Mouse (Mus musculus): ENCODE results near the gene Cstf1. TPM values are rescaled to one million over a fixed set of nuclear protein-coding genes. Genes with fewer than 3 reads are reported as not detected.
A peak's percentile ranks its signal among the peaks of the same experiment; 100 is the strongest.

Gene Cstf1
- polyA plus RNA-seq (2015; fragmentation: Nextera tagmentation; extraction: Ambion mirVana) = 34.9 and 38.8 TPM in 2 replicates

DNA sequence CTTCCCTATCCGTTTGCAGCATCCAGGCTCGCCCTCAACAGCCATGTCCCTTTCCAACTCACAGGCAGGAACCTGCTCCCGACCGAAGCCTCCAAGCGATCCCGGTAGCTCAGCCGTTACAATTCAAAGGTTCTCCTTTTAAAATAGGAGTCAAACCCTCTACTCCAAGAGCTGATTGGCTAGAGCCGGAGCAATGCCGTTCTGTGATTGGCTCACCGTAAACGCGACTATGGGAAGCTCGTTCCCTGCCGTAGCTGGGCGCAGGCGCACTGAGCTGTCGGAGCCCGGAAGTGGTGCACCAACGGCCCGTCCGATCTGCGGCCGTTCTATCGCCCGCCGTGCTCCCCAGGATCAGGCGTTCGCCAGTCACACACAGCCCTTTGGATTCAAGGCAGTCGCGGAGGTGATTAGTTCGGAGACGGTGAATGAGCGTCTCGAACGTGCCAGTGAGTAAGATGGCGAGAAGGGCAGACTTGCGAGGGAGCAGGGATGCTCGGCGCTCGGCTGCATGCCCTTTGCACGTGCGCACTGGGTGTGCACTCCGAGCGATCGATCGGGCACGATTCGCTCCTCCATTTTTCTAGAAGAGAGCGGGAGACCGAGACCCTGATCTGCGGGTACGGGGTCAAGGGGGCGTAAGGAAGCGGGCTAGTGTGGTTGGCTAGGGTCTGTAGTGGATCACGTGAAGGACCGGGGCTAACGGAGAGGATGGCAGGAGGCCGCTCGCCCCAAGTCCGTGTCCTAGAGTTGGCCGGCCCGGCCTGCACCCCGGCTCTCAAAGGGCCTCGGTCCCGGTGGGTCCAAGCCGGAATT, at the start of gene Cstf1, which contains the start of gene Aurka:
Gene Cstf1, plus strand, starts transcription at position 271 of the 813 bp plus-strand sequence.
Gene Aurka, minus strand, starts transcription at position 125 of the 813 bp plus-strand sequence.
- Histone ChIP-seq H3K27me3 (replicated peaks) (no peaks in the 10 kb centered on the region), H3K4me2 (peak within 1 kb of the TSS; percentile 73), H3K4me1 (peaks cover 25% of the 10 kb centered on the region; the same call in 1 of the 2 replicates), H3K9ac (peak within 1 kb of the TSS; percentile 94), H3K27ac (peak within 1 kb of the TSS; percentile 88), H3K36me3 (peaks cover 29% of the 10 kb centered on the region), H3K9me3 (no peaks in the 10 kb centered on the region), H3K4me3 (replicated peaks) (peak within 1 kb of the TSS; percentile 96)
- peak; percentile 97 for ATAC-seq (ENCODE audit: insufficient read depth, low FRiP score, low read depth)
- WGBS = under 1% methylated on average over 66 of the region's 66 CpGs

DNA sequence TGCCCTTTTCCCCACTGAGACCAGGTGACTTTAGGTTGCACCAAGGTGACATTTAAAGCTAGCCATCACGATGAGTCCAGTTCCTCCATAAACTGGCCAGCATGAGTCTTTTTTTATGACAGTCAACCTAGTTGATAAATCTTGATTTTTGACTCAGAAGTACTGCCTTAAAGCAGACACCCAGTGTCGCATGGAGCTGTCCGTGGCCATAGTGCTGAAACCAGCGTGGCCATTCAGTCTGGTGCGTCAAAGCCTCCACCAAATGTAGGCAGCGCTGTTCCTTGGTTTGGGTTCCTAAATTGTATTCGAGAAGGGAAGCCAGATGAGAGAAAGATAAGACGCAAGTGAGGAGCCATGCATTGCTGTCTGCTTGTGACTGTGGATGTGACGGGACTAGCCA, 49.6 kb upstream of the Cstf1 start:
- ATAC-seq (ENCODE audit: insufficient read depth, low FRiP score, low read depth) = no peak
- no peak overlapping the region for H3K9ac ChIP-seq
- H3K36me3 ChIP-seq = no peaks in the 10 kb centered on the region
- no peaks in the 10 kb centered on the region for H3K9me3 ChIP-seq
- whole genome bisulfite sequencing = 14% methylated on average over 9 of the region's 9 CpGs
- H3K4me2 ChIP-seq = no peak overlapping the region
- no peak overlapping the region for H3K27ac ChIP-seq
- H3K4me1 ChIP-seq = no peaks in the 10 kb centered on the region
- H3K4me3 ChIP-seq (replicated peaks) = no peak overlapping the region
- no peaks in the 10 kb centered on the region for H3K27me3 ChIP-seq (replicated peaks)

DNA sequence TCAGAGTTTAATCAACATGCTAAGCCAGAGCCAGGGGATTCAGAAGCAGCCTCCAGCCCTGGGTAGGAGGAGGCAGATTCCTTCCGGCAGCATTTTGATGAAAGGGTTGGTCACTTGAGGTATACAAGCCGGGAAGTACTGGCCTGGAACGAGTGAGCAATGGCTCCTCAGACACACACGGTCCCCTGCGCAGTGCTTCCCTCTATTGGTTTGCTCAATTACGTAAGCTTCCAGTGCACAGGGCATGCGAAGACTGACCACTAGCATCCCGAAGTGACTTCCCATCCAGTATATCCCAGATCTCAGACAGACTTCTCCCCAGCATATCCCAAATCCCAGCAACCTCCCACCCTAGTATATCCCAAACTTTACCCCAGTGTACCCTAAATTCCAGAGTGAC, 42.2 kb upstream of the Cstf1 start:
- Histone ChIP-seq H3K27me3 (replicated peaks) (no peaks in the 10 kb centered on the region), H3K9ac (no peak overlapping the region), H3K4me1 (no peaks in the 10 kb centered on the region), H3K36me3 (no peaks in the 10 kb centered on the region), H3K4me2 (no peak overlapping the region), H3K27ac (no peak overlapping the region), H3K4me3 (replicated peaks) (no peak overlapping the region), H3K9me3 (no peaks in the 10 kb centered on the region)
- 52% methylated on average over 8 of the region's 8 CpGs for WGBS
- ATAC-seq (ENCODE audit: insufficient read depth, low FRiP score, low read depth) = no peak

DNA sequence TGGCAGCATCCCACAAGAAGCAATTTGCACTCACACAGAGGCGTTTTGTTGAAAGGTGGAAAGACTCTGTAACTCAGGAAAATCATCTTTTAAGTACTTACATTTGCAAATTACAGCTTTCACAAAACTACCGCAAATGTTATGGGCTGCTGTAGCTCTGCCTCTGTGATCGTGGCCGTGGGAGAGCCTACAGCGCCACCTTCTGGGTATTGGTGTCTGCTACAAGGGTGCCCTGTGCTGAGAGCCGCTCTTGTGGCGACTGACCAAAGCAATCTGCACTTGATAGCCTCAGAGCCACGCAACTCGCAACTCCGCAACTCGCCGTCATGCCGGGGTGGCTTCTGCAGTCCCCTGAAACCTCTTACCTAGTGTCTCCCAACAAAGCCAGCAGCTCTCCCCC, 41.3 kb upstream of the Cstf1 start:
- WGBS = 6% methylated on average over 13 of the region's 13 CpGs
- Histone ChIP-seq H3K9me3 (no peaks in the 10 kb centered on the region), H3K4me2 (no peak overlapping the region)

DNA sequence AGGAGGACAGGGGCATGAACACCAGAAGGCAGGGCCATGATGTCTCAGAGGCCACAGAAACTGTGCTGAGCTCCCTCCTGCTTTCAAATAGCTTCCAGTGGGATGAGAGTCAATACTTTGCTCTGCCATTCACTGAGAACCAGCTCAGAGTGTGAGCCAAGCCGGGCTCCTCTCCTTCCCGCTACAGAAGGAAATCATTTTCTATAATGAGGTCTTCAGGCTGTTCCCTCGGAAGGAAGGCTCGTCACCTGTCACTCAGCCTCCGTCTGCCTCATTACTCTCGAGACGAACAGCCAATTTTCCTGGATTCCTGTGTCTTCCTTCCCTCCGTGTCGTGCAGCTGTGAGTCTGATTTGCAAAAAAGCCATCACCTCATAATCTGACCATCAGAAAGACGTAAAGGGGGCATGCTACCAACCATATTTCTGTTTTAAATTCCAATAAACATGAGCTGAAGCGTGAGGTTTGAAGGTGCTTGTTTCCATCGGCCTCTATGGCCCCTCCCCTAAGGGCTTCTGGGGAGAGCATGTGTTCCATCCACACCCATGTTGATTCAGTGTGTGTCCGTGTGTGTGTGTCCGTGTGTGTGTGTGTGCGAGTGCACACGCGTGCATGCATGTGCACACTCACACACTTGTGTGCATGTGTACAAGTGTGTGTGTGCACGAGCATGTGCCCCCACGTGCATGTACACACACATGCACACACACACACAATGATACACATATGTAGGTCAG, 32.1 kb upstream of the Cstf1 start:
- Histone ChIP-seq H3K9ac (no peak overlapping the region), H3K27me3 (replicated peaks) (no peaks in the 10 kb centered on the region), H3K9me3 (0 out of 2 replicates have a peak, but pooled peaks cover 4% of the 10 kb centered on the region), H3K4me3 (replicated peaks) (no peak overlapping the region), H3K4me1 (no peaks in the 10 kb centered on the region), H3K27ac (no peak overlapping the region), H3K4me2 (no peak overlapping the region), H3K36me3 (no peaks in the 10 kb centered on the region)
- 82% methylated on average over 19 of the region's 19 CpGs for WGBS
- ATAC-seq (ENCODE audit: insufficient read depth, low FRiP score, low read depth) = no peak

More for the DNA sequence above, 41.3 kb upstream of the Cstf1 start:
- ATAC-seq (ENCODE audit: insufficient read depth, low FRiP score, low read depth) = no peak
- Histone ChIP-seq H3K9ac (no peak overlapping the region), H3K36me3 (no peaks in the 10 kb centered on the region), H3K27ac (no peak overlapping the region), H3K4me3 (replicated peaks) (no peak overlapping the region), H3K27me3 (replicated peaks) (no peaks in the 10 kb centered on the region), H3K4me1 (no peaks in the 10 kb centered on the region)

DNA sequence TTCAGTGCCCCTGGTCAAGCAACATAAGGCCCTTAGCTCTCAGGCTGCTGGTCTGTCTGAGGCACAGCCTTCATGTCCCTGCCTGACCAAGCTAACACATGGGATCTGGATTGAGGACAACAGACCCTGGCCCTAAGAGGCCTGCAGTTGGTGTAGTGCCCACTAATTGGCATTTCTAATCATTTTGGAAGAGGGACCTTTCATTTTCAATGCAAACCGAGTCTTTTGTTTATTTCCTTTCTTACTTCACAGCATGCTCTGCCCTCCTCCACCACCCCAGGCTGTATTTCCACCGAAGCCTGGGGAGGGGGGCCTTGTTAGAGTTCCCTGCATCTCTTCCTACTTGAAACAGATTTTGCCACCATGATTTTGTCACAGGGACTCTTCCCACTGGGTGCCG, 29.5 kb upstream of the Cstf1 start:
- ATAC-seq (ENCODE audit: insufficient read depth, low FRiP score, low read depth) = no peak
- Histone ChIP-seq H3K4me1 (no peaks in the 10 kb centered on the region), H3K9ac (no peak overlapping the region), H3K4me3 (replicated peaks) (no peak overlapping the region), H3K9me3 (0 out of 2 replicates have a peak, but pooled peaks cover 5% of the 10 kb centered on the region), H3K27me3 (replicated peaks) (no peaks in the 10 kb centered on the region), H3K36me3 (no peaks in the 10 kb centered on the region), H3K27ac (no peak overlapping the region), H3K4me2 (no peak overlapping the region)
- WGBS = 62% methylated on average over 3 of the region's 3 CpGs

DNA sequence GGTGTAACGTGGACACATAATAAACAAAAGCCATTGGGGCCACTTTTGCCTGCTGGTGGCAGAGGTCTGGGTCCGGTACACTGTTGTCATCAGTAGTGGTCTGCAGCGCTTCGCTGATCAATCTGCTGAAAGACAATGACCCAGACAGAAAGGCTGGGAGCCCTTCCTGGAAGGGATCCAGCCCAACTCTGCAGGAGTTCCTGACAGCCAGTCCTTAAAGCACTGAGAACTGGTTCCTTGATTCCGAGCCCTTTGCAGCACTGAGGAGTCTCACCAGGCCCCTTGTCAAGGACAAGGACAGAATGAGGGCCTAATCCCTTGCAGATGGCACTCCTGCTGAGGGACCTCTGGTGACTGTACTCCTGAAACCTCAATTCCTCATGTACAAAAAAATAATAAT, 28.9 kb upstream of the Cstf1 start:
- 0 out of 2 replicates have a peak, but pooled peaks cover 2% of the 10 kb centered on the region for H3K4me1 ChIP-seq
- H3K4me3 ChIP-seq (replicated peaks) = no peak overlapping the region
- no peaks in the 10 kb centered on the region for H3K36me3 ChIP-seq
- no peak overlapping the region for H3K4me2 ChIP-seq
- no peak overlapping the region for H3K9ac ChIP-seq
- H3K27ac ChIP-seq = no peak overlapping the region
- no peak for ATAC-seq (ENCODE audit: insufficient read depth, low FRiP score, low read depth)
- H3K27me3 ChIP-seq (replicated peaks) = no peaks in the 10 kb centered on the region
- 0 out of 2 replicates have a peak, but pooled peaks cover 5% of the 10 kb centered on the region for H3K9me3 ChIP-seq
- WGBS = 59% methylated on average over 5 of the region's 5 CpGs

DNA sequence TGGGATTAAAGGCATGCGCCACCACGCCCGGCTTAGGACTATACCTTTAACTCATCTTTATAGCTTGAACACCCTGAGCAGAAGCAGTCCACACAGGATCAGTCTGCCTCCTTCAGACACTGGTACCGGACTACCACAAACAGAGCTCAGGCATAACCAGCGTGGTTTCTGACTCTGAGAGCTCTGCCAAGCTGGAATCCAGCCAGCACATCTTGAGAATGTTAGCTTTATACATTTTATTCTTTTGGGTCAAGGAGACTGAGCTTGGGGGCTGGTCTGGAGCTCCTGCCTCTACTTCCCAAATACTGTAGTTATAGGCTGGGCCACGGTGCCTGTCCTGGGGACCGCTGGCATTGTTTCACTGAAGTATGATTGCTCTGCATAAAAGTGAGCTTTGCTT, 26.7 kb upstream of the Cstf1 start:
- H3K36me3 ChIP-seq = no peaks in the 10 kb centered on the region
- peaks cover 16% of the 10 kb centered on the region for H3K4me1 ChIP-seq
- H3K9ac ChIP-seq = no peak overlapping the region
- H3K27me3 ChIP-seq (replicated peaks) = no peaks in the 10 kb centered on the region
- no peak overlapping the region for H3K27ac ChIP-seq
- WGBS = 94% methylated on average over 7 of the region's 7 CpGs
- no peak for ATAC-seq (ENCODE audit: insufficient read depth, low FRiP score, low read depth)
- H3K4me2 ChIP-seq = no peak overlapping the region
- H3K4me3 ChIP-seq (replicated peaks) = no peak overlapping the region
- H3K9me3 ChIP-seq = 0 out of 2 replicates have a peak, but pooled peaks cover 5% of the 10 kb centered on the region

DNA sequence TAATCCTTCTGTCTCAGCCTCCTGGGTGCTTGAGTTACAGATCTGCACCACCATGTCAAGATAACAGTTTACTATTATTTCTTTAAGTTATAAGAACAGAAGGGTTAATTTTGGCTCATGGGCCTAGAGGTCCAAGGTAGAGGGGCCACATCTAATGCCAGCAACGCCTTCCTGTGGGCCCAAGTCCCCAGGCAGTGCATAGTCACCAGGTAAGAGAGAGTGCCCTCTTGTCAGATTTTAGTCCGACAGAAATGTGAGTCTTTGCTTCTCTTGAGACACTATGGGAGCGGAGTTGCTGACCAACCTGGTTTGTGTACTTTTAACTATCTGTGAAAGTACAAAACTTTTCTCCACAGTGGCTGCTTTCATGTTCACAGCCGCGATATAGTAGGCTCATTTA, 25.8 kb upstream of the Cstf1 start:
- Histone ChIP-seq H3K4me2 (peak overlapping the region; percentile 97), H3K36me3 (no peaks in the 10 kb centered on the region), H3K4me3 (replicated peaks) (peak overlapping the region; percentile 76), H3K9me3 (0 out of 2 replicates have a peak, but pooled peaks cover 5% of the 10 kb centered on the region), H3K9ac (no peak overlapping the region), H3K27ac (0 out of 2 replicates have a peak overlapping the region, but pooled peaks have one; percentile 41), H3K4me1 (peaks cover 23% of the 10 kb centered on the region), H3K27me3 (replicated peaks) (no peaks in the 10 kb centered on the region)
- WGBS = 32% methylated on average over 5 of the region's 5 CpGs
- ATAC-seq (ENCODE audit: insufficient read depth, low FRiP score, low read depth) = no peak

DNA sequence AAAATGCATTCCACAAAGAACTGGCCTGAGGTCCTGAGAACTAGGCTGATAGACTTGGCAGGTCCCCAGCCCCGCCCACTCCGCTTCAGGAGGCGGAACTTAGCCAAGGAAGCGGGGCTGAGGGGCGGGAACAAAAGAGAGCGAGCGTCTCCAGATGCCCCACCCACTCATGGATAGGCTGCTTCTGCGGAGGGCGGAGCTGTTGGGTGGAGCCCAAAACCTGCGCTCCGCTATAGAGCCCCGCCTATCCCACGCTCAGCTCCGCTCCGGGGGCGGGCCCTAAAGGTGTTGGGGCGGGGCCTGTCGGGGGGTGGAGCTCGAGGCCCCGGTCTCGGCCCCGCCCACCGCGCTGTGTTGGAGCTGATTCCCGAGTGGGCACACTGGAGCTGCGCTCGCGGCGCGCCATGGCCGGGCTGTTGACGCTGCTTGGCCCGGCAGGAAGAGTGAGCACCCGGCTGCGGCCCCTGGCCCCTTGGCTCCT, 25.2 kb upstream of the Cstf1 start, which contains the start of gene Fam210b:
Gene Fam210b, plus strand, starts transcription at position 308 of the 481 bp plus-strand sequence.
- peaks cover 23% of the 10 kb centered on the region for H3K4me1 ChIP-seq
- 1% methylated on average over 34 of the region's 35 CpGs for WGBS

DNA sequence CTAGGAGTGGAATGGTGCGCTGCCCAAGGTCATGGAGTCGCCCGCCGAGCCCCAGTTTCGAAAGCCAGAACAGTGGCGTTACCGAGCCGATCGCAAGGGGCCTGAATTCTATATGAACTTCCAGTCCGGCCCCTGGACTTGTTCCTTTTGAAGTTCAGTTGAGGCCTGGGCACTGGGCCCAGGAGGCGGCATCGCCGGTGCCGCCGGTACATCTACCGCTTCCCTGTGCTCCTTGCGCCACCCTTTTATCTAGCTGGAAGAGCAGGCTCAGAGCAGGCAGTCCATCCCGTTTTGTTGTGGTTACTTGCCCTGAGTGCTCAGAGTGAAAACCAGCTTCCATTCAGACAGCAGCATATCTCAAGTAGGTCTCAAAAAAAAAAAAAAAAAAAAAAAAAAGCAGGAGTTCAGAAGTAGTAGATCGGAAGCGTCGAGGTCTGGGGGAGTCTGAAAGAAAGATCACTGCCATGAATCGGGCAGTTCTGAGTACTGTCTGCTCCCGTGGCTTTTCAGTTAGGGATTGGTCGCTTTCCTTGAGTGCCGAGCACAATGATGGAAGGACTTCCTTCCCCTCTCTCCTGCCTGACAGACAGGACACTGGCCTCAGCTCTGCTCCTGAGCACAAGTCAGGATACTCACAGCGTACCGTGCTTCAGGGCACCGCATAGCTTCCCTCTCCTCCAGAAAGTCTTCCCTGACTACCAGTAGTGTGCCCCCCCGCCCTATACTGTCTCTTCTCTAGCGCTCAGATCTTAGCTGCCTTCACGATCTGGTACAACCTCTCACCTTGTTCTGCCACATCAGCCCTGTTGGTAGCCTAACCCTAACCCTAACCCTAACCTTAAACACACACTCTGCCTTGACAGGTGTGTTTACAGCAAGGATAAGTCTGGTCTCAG, 24.2 kb upstream of the Cstf1 start:
- Histone ChIP-seq H3K27ac (no peak overlapping the region), H3K4me1 (peaks cover 23% of the 10 kb centered on the region), H3K4me2 (peak overlapping the region; percentile 97), H3K27me3 (replicated peaks) (no peaks in the 10 kb centered on the region), H3K9me3 (0 out of 2 replicates have a peak, but pooled peaks cover 5% of the 10 kb centered on the region), H3K9ac (peak overlapping the region; percentile 46), H3K36me3 (no peaks in the 10 kb centered on the region), H3K4me3 (replicated peaks) (peak overlapping the region; percentile 76)
- 12% methylated on average over 31 of the region's 31 CpGs for WGBS
- ATAC-seq (ENCODE audit: insufficient read depth, low FRiP score, low read depth) = no peak

More for the DNA sequence above, 25.2 kb upstream of the Cstf1 start, which contains the start of gene Fam210b:
- Histone ChIP-seq H3K36me3 (no peaks in the 10 kb centered on the region), H3K4me3 (replicated peaks) (peak within 1 kb of the TSS; percentile 76), H3K27me3 (replicated peaks) (no peaks in the 10 kb centered on the region), H3K9ac (peak within 1 kb of the TSS; percentile 46), H3K27ac (peak within 1 kb of the TSS; percentile 41; the same call in 1 of the 2 replicates), H3K9me3 (0 out of 2 replicates have a peak, but pooled peaks cover 5% of the 10 kb centered on the region), H3K4me2 (peak within 1 kb of the TSS; percentile 97)
- peak; percentile 92 for ATAC-seq (ENCODE audit: insufficient read depth, low FRiP score, low read depth)
